Mouse (Mus musculus) neutrophil, adult 59 days (primary cell): Measurements from ENCODE around the gene Gm31371. TPM values are rescaled to one million over a fixed set of nuclear protein-coding genes. Genes with fewer than 3 reads are reported as not detected.

Experiments
- total RNA-seq, 2 experiments: library from RNA; stranded (reverse); gene quantifications; 1 replicate in 1 of 2; 2 replicates in 1 of 2; pipeline ENCODE4 v1.2.4; 2023

The Gm31371 gene
- not detected for total RNA-seq

DNA sequence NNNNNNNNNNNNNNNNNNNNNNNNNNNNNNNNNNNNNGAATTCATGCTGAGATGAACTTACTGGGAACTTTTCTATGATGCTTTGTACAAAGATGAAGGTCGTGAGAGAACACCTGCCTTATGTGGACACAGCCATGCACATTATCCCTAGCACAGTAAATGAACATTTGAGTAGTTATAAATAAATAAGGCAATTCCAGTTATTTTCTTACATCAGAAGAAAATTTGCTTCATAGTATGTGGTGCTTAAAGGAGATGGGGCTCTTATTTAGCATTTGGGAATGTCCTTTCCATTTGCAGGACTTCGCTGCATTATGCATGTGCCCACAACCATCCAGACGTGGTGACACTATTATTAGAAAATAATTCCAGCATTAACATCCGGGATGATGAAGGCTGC is at the start of gene Gm31371:
Gene Gm31371 (plus strand): TSS at position 301 of the 400 bp plus-strand sequence.

Other genes starting within 250 kb of the Gm31371 start
- not detected for gene 4930467E23Rik, start 173.8 kb upstream of the Gm31371 start, total RNA-seq